Mouse (Mus musculus) kidney, adult 11 months (tissue): Measurements from ENCODE around the gene Irf8.

Source experiments
- DNase-seq: peaks from one replicate; pipeline ENCODE4 v3.0.0; 2022

The Irf8 gene

GRCm38 (mm10) chr8:120800308-120800865, 64.2 kb downstream of the Irf8 start:
- DNase-seq = peak; percentile 38

- peak; percentile 75 for DNase-seq
These were observed 67.7 kb downstream of the Irf8 start for GRCm38 (mm10) chr8:120803661-120804375.

- no peak for DNase-seq
These were observed 68.6 kb downstream of the Irf8 start for GRCm38 (mm10) chr8:120804741-120805140.
